Mouse (Mus musculus) T-cell, adult 2 months (primary cell): ENCODE measurements around the gene Fabp2.
"Not testable (repeated sequence)": the region's sequence is repeated elsewhere in the genome, so short reads cannot be mapped to it uniquely, and the experiment has no call there.

Source experiments
- DNase-seq: peaks from one replicate; pipeline ENCODE4 v3.0.0; 2022; ENCODE audit warnings: low spot score

Gene Fabp2

DNA sequence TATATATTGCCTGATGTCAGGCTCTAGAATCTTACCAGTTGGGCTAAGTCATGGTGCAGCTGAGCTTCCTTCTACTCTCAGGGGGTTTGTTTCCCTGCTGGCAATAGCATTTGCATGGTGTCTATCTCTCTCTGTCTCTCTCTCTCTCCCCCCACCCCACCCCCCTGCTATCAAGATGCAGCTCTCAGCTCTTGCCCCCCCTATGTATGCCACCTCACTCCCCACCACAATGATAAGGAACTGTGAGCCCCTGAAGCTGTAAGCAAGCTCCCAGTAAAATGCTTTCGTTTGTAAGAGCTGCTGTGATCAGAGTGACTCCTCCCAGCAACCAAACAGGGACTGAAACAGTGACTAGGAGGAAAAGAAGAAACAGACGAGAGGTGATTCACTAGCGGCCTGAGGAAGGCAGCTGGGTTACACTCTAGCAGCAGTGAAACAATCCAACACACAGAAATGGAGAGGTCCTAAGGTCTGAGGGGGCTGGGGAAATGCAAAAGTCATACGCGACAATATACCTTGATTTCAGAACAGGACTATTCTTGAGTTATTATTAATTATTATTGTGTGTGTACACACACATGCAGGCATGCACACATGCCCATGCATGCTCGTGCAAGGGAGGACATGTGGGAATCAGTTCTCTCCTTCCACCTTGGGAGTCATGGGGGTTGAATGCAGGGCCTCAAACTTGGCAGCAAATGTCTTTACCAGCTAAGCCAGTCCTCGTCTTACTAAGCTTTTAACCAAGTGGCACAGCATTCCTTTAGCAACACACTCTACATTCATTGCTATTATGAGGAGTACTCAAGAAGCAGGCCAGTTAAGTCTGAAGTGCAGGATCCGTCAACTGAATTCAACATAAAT lies 25.9 kb downstream of the Fabp2 start:
- DNase-seq, result no peak

GRCm38 (mm10) chr3:122921676-122922527 lies 27.0 kb downstream of the Fabp2 start:
- no peak for DNase-seq

DNA sequence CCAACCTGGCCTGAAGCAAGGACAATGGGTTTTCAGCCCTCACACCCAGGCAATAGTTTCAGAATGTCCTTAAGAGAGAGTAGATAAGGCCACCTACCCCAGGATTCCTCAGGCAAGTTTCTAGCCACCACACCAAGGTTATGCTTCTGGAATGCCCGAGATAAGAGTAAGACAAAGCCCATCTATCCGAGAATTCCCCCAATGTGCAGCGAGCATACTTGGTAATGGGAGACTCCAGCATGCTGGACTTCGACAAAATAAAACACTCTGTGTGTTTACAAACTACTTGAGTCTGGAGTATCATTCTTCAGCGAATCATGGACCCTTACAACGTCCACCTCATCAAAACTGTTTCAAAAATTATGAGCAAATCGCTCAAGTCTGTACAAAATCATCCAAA lies 28.3 kb downstream of the Fabp2 start:
- DNase-seq, result no peak

DNA sequence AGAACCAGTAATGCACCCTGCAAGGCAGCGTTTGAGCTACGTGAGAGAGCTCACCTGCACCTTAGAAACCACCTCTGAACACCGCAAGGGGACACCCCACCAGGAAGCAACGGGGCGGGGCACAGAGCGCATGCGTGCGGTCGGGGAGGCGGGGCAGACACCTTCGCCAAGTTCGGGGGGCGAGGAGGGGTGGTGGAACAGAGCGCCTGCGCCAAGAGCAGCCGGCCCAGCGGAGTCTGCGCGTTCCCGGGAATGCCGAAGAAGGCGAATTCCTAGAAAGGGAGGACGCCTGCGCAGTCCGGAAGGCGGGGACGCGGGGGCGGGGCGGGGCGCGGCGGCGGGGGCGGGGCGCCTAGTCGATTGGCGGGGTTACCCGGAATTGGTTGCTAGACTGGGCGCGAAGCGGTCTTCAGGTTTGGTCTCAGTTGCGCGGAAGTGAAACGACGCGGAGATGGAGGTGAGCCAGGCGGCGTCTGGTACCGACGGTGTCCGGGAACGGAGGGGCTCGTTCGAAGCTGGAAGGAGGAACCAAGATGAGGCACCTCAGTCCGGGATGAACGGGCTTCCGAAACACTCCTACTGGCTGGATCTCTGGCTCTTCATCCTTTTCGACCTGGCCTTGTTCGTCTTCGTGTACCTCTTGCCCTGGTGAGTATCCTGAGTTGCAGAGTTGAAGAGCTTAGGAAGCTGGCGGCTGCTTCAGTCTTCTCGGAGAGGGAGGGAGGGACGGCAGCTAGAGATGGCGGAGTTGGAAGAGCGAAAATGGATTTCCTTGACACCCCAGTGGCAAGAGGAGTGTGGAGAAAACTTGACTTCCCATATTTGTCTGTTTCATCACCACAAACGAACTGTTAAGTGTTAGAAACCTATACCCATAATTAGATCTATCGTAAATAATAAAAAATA lies 29.4 kb downstream of the Fabp2 start, which contains the start of gene 1810037I17Rik:
Gene 1810037I17Rik, plus strand, starts transcription at position 195 of the 906 bp plus-strand sequence.
- peak; percentile 93 for DNase-seq

- no peak for DNase-seq
Measured at GRCm38 (mm10) chr3:122929723-122930122, 34.9 kb downstream of the Fabp2 start.

GRCm38 (mm10) chr3:122932466-122932865 lies 37.6 kb downstream of the Fabp2 start:
- no peak for DNase-seq

DNA sequence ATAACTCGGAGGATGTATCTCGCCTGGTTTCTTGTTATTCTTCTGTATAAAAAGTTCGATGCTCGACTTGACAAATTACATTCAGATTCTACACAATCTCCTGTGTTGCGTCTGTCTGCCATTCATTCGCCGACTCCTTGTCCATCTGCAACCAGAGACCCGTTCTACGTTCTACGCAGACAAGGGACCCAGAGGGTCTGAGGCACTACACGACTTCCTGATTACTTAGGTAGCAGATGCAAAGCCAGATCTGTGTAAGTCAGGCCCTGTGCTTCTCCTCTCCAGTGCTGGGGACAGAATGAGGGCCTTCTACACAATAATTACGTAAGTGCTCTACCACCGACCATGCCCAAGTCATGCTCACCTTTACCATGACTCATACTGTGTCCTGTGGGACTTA lies 42.3 kb downstream of the Fabp2 start:
- not testable (repeated sequence) for DNase-seq

GRCm38 (mm10) chr3:122939215-122939614 lies 44.3 kb downstream of the Fabp2 start:
- DNase-seq, result peak; percentile 19

DNA sequence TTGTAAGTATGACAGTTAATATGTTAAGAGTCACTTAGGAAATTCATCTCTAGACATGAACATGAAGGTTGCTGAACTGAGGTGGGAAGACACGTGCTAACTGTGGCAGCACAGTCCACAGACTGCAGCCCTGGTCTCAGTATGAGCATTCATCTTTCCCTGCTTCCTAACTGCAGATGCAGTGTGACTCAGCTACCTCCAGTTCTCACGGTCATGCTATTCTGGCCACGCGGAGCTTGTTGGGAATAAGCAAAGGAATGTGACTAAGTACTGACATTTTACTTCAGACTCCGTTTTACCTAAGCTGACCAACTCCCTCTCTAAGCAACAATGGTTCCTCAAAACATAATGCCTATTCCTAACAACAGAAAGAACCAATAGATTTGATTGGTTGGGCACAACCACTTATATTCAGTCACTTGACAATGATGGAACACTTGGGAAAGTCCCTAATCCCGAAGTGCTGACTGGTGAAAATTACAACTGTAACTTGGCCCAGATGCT lies 48.6 kb downstream of the Fabp2 start:
- DNase-seq, result no peak
